Mouse (Mus musculus) large intestine, adult 2 months (tissue): ENCODE measurements around the gene Inpp5k. TPM values are rescaled to one million over a fixed set of nuclear protein-coding genes. Genes with fewer than 3 reads are reported as not detected.

Experiments
- DNase-seq: peaks from one replicate; pipeline ENCODE4 v3.0.0-alpha.2; 2012; ENCODE audit warnings: low read depth, low spot score
- WGBS: fragments of 180-500 bp; shearing (Covaris S2); methylation state at CpG from one replicate; pipeline ENCODE4 v1.1.7; 2018; 5-methylcytosine and 5-hydroxymethylcytosine counted together
- polyA plus RNA-seq: library from polyadenylated mRNA; depleted of rRNA; stranded (reverse); fragments of >200 nt; gene quantifications from 2 replicates; pipeline ENCODE4 v1.2.3, GENCODE M21; 2012

Gene Inpp5k
- polyA plus RNA-seq, 1 experiment = 28.0 TPM

DNA sequence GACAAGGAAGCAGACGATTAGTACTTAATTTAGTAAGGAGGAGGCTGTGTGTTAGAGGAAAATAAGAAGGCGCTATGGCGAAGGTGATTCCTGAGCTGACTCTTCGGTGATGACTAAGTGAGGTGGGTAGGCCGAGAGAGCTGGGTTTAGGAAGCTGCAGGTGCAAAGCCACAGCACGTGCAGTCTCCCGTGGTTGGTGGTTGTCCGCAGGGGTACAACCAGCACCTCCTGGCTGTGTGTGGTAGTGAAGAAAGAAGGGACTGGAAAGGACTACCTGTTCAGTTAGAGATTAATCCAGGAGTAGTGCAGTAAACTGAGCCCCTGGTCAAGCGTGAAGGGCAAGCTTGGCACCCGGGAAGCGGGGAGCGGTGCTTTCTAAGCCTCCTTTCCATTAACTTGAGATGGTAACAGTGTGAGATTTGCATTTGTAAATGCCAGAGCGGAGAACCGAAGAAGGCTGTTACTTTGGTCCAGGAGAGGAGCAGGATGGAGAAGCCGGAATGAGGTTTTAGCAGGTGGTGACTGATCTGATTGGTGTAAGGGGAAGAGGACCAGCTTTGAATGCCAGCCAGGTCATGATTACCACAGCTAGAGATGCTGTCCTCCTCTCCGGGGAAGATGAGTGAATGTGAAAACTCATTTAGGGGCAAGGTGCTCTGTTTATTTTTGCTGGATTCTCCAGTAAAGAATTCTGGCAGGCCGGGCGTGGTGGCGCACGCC lies 21.6 kb downstream of the Inpp5k start:
- WGBS = 31% methylated on average over 20 of the region's 20 CpGs
- no peak for DNase-seq

DNA sequence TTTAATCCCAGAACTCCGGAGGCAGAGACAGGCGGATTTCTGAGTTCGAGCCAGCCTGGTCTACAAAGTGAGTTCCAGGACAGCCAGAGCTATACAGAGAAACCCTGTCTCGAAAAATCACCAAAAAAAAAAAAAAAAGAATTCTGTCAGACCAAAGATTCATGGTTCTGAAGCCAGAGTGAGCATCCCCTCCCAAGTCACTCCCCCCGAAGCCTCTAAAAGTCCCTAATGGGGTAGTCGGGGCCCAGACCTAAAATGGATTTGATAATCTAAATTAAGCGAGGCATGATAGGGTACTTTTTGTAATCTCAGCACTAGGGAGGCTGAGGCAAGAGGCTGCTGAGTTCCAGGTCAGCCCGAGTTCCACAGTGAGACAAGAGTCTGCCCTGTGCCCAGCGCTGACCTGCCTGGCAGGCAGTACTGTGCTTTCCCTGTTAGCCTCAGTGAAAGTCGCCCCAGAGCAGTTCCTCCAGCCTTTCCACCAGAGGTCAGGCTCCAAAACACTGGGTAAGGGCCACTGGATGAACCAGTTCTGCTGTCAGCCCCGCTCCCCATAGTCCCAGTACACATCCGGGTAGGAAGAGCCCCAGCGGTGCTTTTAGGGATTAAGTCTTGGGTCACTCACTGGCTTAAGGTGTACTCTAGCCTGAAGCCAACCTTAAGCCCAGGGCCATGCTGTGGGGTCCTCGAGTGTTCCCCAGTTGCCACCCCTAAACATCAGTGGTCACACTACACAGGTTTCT lies 22.3 kb downstream of the Inpp5k start:
- 34% methylated on average over 14 of the region's 14 CpGs for WGBS

DNA sequence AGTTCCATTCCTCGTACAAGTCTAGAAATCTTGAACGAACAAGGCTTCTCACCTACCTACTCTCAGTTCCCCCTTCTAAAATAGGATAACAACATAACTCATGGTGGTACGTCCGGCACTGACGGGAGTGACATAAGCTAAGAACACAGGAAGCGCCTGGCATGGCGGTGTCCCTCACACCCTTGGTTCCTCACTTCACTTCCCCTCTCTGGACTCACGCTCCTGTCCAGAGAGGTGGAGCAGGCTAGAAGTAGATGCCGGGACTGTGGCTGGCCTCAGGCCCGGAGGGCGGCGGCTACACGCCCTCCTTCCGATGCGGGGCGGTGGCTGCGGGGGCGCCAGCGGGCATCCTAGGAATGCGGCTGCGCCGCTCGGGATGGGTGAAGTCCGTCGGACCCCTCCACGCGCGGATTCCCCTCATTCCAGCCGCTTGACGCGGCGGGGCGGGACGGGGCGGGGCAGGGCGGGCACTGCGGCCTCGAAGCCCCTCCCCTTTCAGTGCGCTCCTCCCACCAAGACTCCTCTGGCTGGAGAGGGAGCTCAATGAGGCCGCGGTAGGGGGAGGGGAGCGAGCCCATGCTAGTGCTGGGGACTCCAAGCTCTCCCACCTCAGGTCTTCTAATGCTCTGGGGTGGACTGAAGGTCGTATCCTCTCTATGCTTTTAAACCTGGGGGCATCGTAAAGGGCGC lies 23.1 kb downstream of the Inpp5k start:
- 2% methylated on average over 45 of the region's 45 CpGs for WGBS
- no peak for DNase-seq

More for the DNA sequence above, 22.3 kb downstream of the Inpp5k start:
- no peak for DNase-seq

DNA sequence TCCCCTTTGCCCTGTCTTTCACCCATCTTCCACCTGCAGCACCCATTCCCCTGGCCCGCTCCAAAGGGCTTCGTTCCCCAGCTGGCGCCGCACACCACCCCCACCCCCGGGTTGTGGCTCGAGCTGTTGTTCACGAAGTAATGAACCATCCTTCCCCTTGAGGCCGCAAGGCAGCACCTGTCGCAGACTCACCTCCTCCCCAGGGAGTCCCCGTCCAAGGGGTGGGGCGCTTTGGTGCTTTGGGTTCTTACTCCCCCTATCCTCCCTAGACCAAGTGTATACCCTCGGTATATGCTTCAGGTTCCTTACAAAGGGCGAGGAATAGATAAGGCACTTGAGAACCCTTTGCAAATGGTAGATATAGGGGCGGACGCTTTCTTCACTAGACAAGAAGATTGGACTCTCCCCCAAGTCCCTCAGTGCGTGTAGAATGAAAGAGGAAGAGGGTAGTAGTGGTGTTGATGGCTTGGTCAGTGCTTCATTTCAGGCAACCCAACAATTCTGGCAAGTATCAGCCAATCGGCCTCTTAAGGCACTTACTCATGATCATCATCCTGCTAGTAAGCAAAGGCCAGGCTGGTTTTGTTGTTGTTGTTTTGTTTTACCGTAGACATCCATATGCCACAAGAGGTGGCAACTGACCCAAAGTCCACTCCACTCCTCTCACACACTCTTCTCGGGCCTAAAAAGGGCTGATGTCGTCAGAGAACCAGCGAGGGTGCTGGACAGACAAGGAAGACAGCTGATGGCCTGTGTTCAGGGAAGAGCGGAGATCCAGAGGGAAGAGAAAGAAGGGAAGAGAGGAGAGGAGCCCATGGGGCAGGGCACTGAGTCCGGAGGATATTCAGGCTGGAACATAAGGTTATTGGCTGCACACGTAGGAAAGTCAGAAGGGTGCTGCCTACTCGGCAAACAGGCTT lies 23.9 kb downstream of the Inpp5k start:
- no peak for DNase-seq
- 42% methylated on average over 25 of the region's 25 CpGs for WGBS

DNA sequence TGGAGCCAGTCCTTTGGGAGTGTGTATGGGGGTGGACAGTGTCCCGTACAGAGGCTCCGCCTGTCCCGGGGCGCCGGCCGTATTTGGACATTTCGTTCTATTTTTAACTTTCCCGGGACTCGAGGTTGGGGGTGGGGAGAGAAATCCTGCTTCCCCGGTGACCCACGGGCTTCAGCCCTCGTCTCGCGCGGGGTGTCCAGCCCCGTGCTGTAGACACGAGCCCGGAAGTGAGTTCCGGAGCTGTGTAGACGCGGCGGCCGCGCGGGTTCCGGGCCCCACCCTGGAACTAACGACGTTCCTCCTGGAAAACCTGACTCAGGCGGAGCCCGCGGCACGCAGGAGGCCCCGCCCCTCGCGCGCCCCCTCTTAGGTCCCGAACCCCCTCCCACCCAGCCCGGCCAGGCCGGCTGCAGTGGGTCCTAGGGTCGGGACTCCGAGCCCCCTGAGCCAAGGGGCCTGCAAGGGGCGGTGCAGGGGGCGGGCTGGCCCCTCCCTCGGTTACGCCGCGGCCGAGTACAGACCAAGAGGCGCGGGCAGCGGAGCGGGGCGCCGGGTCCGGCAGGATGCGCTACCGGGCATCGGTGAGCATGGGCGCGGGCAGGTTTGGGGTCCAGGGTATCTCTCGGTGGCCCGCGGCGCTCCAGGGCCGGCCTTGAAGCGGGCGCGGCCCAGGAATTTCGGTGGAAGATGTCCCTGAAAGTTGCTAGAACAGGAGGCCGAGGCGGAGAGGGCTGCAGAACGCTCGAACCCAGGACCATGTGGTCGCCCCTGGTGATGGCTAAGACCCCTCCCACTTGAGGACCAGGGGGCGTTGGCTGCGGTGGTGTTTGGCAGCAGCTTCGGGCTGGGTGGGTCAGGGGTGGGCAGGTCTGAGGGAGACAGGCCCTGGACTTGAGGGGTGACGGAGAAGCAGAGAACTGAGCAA lies 25.1 kb downstream of the Inpp5k start:
- no peak for DNase-seq
- WGBS = 1% methylated on average over 77 of the region's 78 CpGs

DNA sequence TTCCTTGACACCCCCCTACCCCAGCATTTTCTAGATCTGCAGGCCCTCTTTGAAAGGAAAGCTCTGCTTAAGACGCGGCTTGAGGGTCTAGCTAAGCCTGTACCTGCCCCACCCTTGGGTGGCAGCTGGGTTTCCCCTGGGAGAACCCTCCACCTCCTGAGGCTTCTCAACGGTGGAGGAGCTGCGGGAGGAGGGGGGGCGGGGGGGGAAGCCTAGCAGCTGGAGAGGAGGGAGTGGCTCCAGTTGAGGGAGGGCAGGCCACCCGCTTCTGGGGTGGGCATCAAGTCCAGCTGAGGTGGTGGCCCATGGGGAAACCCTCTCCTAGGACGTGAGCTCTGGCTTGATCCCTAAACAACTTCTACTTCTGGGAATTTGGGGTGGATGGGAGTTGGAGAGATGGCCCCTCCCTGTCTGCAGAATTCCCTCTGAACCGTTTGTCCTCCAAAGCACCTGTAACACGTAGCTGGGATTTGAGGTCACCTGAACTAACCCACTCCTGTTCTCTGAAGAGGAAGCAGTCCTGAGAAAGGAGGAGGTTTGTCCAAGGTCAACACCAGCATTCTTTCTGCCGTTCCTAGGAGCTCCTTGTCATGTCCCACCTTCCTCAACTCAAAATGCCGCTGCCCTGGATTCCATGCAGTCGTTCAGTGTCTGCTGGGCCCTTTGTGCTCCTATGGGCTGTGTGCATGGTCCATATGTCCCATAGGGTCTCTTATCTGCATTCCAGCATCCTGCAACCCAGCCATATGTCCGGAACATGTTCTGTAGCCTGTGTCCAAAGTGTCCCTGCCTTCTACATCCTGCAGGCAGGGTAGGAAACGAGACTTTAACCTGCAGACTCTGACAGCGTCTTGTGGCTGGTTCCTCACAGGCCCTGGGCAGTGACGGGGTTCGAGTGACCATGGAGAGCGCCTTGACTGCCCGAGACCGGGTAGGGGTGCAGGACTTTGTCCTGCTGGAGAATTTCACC lies 26.1 kb downstream of the Inpp5k start:
- WGBS = 43% methylated on average over 20 of the region's 20 CpGs
- no peak for DNase-seq

DNA sequence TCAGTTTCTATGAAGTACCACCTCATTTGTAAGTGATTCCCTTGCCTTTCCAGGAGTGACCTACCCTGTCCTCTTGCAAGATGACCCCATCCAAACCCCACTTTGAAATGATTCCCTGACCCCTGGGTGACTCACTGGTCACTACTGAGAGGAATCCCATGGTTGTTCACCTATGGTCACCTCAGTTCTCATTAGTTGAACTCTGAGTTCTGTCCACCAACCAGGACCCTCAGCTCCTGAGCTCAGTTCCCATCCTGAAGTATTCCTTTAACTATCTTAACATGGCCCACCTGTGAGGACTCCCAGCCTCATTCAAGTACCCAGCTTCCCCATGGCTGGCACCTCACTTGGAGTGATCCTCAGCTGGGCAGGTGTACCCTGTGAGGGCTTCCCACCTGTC lies 27.1 kb downstream of the Inpp5k start:
- DNase-seq = no peak

DNA sequence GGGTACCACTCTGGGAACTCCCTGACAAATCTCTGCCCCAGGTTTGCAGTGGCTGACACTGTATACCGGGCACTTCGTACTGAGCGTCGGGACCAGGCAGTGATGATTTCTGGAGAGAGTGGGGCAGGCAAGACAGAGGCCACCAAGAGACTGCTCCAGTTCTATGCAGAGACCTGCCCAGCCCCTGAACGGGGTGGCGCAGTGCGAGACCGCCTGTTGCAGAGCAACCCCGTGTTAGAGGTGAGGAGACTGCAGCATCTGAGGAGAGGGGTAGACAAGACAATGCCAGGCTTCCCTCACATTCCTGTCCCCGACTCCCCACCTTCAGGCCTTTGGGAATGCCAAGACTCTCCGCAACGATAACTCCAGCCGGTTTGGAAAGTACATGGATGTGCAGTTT lies 27.5 kb downstream of the Inpp5k start:
- no peak for DNase-seq
- 88% methylated on average over 13 of the region's 13 CpGs for whole genome bisulfite sequencing

DNA sequence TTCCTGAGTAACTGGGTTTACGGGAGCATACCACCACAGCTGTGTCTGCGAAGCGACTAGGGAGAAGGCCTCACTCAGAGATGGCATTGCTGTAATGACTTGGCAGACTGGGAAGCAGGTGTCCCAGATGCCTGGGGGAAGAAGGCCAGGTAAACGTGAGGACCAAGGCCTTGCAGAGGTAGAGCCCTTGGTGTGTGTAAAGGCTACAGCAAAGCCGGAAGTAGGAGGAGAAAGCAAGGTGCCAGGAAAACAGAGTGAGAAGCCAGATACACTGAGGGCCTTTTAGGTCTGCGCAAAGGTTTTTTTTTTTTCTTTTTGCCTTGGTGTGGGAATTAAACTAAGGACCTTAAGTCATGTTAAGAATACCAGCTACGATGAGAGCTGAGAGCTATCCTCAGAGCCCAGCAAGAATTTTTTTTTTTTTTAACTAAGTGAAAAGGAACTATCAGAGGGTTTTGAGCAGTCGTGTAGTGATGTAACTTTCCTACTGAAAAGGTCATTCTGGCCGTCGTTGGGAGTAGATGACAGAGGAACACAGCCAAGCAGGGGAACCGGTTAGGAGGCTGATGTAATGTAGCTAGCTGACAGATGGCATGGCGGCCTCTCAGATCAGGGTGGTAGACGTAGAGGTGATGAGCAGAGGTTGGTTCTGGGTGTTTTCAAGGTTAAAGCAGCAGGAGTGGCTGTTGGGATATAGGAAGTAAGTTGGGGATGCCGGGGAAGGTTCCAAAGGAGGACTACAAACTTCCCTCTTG lies 28.4 kb downstream of the Inpp5k start:
- WGBS = 72% methylated on average over 14 of the region's 14 CpGs
- DNase-seq = no peak

DNA sequence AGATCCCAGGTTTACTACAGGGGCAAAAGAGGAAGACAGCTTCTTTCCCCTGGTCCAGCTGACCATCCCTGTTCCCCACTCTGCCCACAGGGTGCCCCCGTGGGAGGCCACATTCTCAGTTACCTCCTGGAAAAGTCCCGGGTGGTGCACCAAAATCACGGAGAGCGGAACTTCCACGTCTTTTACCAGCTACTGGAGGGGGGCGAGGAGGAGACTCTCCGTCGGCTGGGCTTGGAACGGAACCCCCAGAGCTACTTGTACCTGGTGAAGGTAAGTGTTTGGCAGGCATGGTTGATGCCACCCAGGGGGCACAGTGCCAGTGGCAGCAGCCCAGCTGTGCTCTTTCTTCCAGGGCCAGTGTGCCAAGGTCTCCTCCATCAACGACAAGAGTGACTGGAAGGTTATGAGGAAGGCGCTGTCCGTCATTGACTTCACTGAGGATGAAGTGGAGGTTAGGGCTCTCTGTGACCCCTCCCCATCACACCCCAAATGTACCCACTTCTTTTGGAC lies 29.3 kb downstream of the Inpp5k start:
- no peak for DNase-seq
- 92% methylated on average over 12 of the region's 12 CpGs for WGBS

DNA sequence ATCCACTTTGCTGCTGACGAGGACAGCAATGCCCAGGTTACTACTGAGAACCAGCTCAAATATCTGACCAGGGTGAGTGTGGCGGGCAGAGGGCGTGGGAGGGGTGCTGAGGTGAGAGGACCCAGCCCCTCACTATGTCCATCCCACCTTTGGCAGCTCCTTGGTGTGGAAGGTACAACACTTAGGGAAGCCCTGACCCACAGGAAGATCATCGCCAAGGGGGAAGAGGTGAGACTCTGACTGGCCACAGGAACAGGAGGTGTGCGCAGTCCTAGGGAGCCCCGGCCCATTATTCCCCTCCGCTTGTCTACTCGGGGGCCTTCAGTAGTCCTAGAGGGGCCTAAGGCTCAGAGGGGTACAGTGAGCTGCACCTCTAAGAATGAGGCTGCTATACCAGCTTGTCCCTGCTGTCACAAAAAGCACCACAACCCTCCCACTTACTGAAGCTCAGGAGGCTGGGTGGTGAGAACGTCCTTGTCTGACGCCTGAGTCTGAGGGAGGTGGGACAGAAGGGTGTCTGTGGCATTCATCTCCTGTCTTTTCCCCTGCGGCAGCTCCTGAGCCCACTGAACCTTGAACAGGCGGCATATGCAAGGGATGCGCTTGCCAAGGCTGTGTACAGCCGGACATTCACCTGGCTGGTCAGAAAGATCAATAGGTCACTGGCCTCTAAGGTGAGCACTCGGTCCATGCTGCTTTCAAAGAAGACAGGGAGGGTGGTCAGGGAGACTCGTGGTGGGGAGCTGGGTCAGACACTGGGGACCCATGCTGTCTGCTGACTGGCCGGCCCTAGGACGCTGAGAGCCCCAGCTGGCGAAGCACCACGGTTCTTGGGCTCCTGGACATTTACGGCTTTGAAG lies 30.4 kb downstream of the Inpp5k start:
- no peak for DNase-seq
- WGBS = 94% methylated on average over 21 of the region's 21 CpGs

DNA sequence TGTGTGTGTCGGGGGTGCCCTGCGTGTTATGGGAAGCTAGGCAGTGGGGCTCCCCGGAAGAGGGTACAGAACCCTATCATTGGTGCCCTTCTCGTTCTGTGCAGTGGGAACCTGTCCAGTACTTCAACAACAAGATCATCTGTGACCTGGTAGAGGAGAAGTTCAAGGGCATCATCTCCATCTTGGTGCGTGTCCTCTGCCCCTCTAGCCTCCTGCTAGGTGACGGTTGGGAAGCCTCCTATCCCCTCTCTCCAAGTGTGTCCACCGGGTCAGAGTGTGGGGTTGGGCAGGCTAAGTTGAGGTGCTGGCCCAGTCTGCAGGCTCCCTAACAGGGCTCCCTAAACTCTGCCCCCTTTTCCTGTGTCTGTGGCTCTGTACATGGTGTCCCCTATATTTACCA lies 31.3 kb downstream of the Inpp5k start:
- no peak for DNase-seq
- 94% methylated on average over 7 of the region's 7 CpGs for WGBS

DNA sequence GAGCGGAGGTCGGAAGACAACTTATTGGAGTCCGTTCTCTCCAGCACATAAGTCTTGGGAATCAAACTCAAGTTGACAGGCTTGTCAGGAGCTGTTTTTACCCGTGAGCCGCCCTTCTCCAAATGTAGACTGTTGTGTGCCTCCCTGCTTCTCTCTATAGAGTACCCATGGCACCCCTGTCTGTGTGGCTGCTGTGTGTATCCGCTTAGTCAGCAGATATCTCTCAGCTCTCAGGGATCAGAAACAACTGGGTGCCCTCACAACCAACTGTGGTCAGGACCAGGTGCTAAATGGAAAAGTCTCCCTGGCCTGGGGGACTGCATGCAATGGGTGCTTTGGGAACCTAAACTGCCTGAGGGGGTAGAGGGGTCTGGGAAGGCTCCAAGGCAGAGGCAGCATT lies 35.5 kb downstream of the Inpp5k start:
- WGBS = 96% methylated on average over 6 of the region's 6 CpGs
- no peak for DNase-seq

DNA sequence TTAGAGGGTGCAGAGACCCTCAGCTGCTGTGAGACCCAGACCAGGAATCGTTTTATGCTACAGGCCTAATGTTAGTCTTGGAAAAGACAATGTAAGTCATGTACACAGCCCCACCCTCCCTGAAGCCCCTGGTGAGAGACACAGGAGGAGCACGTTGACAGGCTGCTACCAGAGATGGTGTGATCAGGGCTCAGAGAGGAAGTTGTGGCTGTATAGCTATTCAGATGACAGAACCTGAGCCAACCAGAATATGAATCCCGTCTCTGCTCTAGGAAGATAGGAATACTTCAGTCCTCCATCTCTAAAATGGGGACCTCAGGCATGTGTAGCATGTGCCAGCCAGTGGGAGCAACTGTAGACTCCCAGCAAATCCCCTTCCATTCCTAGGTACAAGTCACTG lies 37.8 kb downstream of the Inpp5k start:
- no peak for DNase-seq
- WGBS = 87% methylated on average over 3 of the region's 3 CpGs

DNA sequence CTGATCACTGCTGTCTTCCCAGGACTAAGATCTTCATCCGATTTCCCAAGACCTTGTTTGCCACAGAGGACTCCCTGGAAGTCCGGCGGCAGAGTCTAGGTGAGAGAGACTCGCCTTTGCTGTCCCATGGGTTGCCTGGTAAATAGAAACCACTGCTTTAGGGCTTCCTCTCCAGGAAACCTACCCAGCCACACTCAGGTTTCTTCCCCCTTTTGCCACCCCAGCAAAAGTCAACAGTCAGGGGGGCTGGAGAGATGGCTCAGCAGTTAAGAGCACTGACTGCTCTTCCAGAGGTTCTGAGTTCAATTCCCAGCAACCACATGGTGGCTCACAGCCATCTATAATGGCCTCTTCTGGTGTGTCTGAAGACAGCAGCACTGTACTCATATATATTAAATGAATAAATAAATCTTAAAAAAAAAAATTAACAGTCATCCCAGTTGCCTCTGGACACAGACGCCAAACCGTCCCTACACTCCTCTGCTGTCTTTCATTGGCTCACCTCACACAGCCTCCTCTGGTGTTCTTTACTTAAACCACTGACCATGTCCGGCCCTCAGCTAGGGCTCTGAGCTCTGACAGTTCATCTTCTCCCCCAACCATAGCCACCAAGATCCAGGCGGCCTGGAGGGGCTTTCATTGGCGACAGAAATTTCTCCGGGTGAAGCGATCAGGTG lies 38.5 kb downstream of the Inpp5k start:
- no peak for DNase-seq

More for the DNA sequence above, 38.5 kb downstream of the Inpp5k start:
- WGBS = 91% methylated on average over 11 of the region's 11 CpGs
